25 mouse cellular contexts compared by ENCODE assay signal in genomic region chr12:85157797-85158460, GRCm38 (mm10). TPM values are rescaled to one million over a fixed set of nuclear protein-coding genes. Genes with fewer than 3 reads are reported as not detected.
DNase-seq lines count a peak whose midpoint lies in the region; ATAC-seq and TF ChIP-seq lines count a peak whose summit lies in the region.
"Had no signal": no experiment of that assay in that cellular context is flagged by ENCODE, and none has a peak within 500 bp of the region (broad histone marks: within the 10 kb centered on the region; RNA-seq: fewer than 3 reads in every experiment).

No protein-coding gene starts in this region.

- DNase-seq in embryonic facial prominence, embryonic 14.5 days (ENCODE audit: low spot score): peak; percentile 67
- no peak for DNase-seq in embryonic facial prominence, embryonic 10.5 days (ENCODE audit: low spot score)
- peak; percentile 95 for DNase-seq in heart, adult 11 months
- no peak for DNase-seq in heart, postnatal 25 days (ENCODE audit: low spot score)
- DNase-seq in layer of hippocampus, adult 2 months (ENCODE audit: low spot score in 2 of 2): no peak
- DNase-seq in layer of hippocampus, postnatal 25 days (ENCODE audit: extremely low spot score in 1 of 2, low spot score in 1 of 2): no peak
- DNase-seq: adrenal gland, adult 8-10 months; adrenal gland, postnatal 14 days; adrenal gland, postnatal 36 days; B cell, adult 2 months; cerebellum, adult 11-12 months; cerebellum, adult 2 months; cerebellum, adult 9-10 months; cerebellum, postnatal 25 days had no signal

- no peak overlapping the region for H3K4me3 ChIP-seq in embryonic facial prominence, embryonic 14.5 days (ENCODE audit: low read depth, low read length)
- no peak overlapping the region for H3K4me3 ChIP-seq in embryonic facial prominence, embryonic 10.5 days
- H3K4me3 ChIP-seq in layer of hippocampus, adult 2 months: no peak overlapping the region
- H3K4me3 ChIP-seq in embryonic facial prominence, embryonic 15.5 days (replicated peaks): no peak overlapping the region
- H3K4me3 ChIP-seq: embryonic facial prominence, embryonic 13.5 days; erythroblast, embryonic 14.5 days; forebrain, embryonic 10.5 days; forebrain, embryonic 12.5 days had no signal

- no peak overlapping the region for H3K27ac ChIP-seq in embryonic facial prominence, embryonic 14.5 days (replicated peaks; ENCODE audit: low read depth, low read length)
- no peak overlapping the region for H3K27ac ChIP-seq in embryonic facial prominence, embryonic 10.5 days (replicated peaks)
- peak overlapping the region; percentile 14; the same call in 1 of the 2 replicates for H3K27ac ChIP-seq in layer of hippocampus, adult 2 months
- 0 out of 2 replicates have a peak overlapping the region, but pooled peaks have one; percentile 13 for H3K27ac ChIP-seq in embryonic facial prominence, embryonic 15.5 days (replicated peaks)
- H3K27ac ChIP-seq: embryonic facial prominence, embryonic 13.5 days; forebrain, embryonic 10.5 days; forebrain, embryonic 12.5 days had no signal

- 80% methylated on average over 14 of the region's 14 CpGs for WGBS in embryonic facial prominence, embryonic 14.5 days
- 91% methylated on average over 14 of the region's 14 CpGs for WGBS in embryonic facial prominence, embryonic 10.5 days
- WGBS in embryonic facial prominence, embryonic 15.5 days: 76% methylated on average over 14 of the region's 14 CpGs

- no peaks in the 10 kb centered on the region for H3K9me3 ChIP-seq in embryonic facial prominence, embryonic 14.5 days (ENCODE audit: control insufficient read depth, low read length)
- H3K9me3 ChIP-seq in embryonic facial prominence, embryonic 10.5 days: no peaks in the 10 kb centered on the region
- no peaks in the 10 kb centered on the region for H3K9me3 ChIP-seq in embryonic facial prominence, embryonic 15.5 days (replicated peaks)
- H3K9me3 ChIP-seq: embryonic facial prominence, embryonic 13.5 days; forebrain, embryonic 10.5 days; forebrain, embryonic 12.5 days; G1E had no signal

- H3K4me1 ChIP-seq in embryonic facial prominence, embryonic 14.5 days (ENCODE audit: control insufficient read depth, insufficient read depth, low read length): no peaks in the 10 kb centered on the region
- H3K4me1 ChIP-seq in embryonic facial prominence, embryonic 10.5 days: 0 out of 2 replicates have a peak, but pooled peaks cover 2% of the 10 kb centered on the region
- H3K4me1 ChIP-seq in embryonic facial prominence, embryonic 15.5 days: peaks cover 8% of the 10 kb centered on the region
- H3K4me1 ChIP-seq: forebrain, embryonic 10.5 days; forebrain, embryonic 12.5 days had no signal

- ATAC-seq in embryonic facial prominence, embryonic 14.5 days (ENCODE audit: low read depth): 0 out of 2 replicates have a peak, but pooled peaks have one; percentile 26
- 0 out of 2 replicates have a peak, but pooled peaks have one; percentile 51 for ATAC-seq in embryonic facial prominence, embryonic 15.5 days (ENCODE audit: insufficient number of reproducible peaks, low FRiP score, low TSS enrichment, low read depth)
- ATAC-seq: activated CD4-positive, CD25-positive, alpha-beta regulatory T cell, adult 4 months; CD4-positive, CD25-positive, alpha-beta regulatory T cell, adult 4 months; forebrain, embryonic 14.5 days; forebrain, embryonic 16.5 days; Patski had no signal

- H3K36me3 ChIP-seq in embryonic facial prominence, embryonic 14.5 days (ENCODE audit: control insufficient read depth, insufficient read depth, low read length): no peaks in the 10 kb centered on the region
- no peaks in the 10 kb centered on the region for H3K36me3 ChIP-seq in embryonic facial prominence, embryonic 10.5 days (replicated peaks)
- no peaks in the 10 kb centered on the region for H3K36me3 ChIP-seq in embryonic facial prominence, embryonic 15.5 days
- H3K36me3 ChIP-seq: embryonic facial prominence, embryonic 13.5 days; forebrain, embryonic 10.5 days; forebrain, embryonic 12.5 days; G1E had no signal

- H3K9ac ChIP-seq in embryonic facial prominence, embryonic 14.5 days (ENCODE audit: low read depth, low read length): no peak overlapping the region
- H3K9ac ChIP-seq in embryonic facial prominence, embryonic 15.5 days: no peak overlapping the region
- H3K9ac ChIP-seq: embryonic facial prominence, embryonic 13.5 days; forebrain, embryonic 12.5 days had no signal

- intact Hi-C loops in heart, postnatal 25 days (cut with DNase I): no loop called here

- no peak for TF ChIP-seq CTCF in layer of hippocampus, adult 2 months (conservative IDR thresholded peaks at IDR 0.05)

- H3K27me3 ChIP-seq in embryonic facial prominence, embryonic 14.5 days (replicated peaks; ENCODE audit: control insufficient read depth, insufficient read depth, low read length): no peaks in the 10 kb centered on the region
- no peaks in the 10 kb centered on the region for H3K27me3 ChIP-seq in embryonic facial prominence, embryonic 10.5 days (replicated peaks; ENCODE audit: low read depth, poor library complexity, severe bottlenecking)
- H3K27me3 ChIP-seq in embryonic facial prominence, embryonic 15.5 days: no peaks in the 10 kb centered on the region
- H3K27me3 ChIP-seq: Patski had no signal

- no peak overlapping the region for H3K4me2 ChIP-seq in embryonic facial prominence, embryonic 14.5 days (ENCODE audit: low read depth, low read length)
- no peak overlapping the region for H3K4me2 ChIP-seq in embryonic facial prominence, embryonic 15.5 days (replicated peaks)
- H3K4me2 ChIP-seq: embryonic facial prominence, embryonic 13.5 days; forebrain, embryonic 12.5 days had no signal

RNA-seq across cellular contexts. Expression of gene Rps6kl1, which starts 6.9 kb away (rescaled TPM):
- 1.5 and 1.8 TPM in 2 replicates for polyA plus RNA-seq in embryonic facial prominence, embryonic 14.5 days (2014; fragmentation: Nextera tagmentation; extraction: Ambion mirVana)
- polyA plus RNA-seq in embryonic facial prominence, embryonic 10.5 days (2016; fragmentation: Nextera tagmentation; extraction: Ambion mirVana): 2.0 and 2.2 TPM in 2 replicates
- total RNA-seq in heart, postnatal 25 days (2021): 1 to 10 TPM; 2.6 to 4.3 TPM
- 10 to 100 TPM; 39.0 to 40.0 TPM for total RNA-seq in layer of hippocampus, adult 2 months (2021)
- total RNA-seq in layer of hippocampus, postnatal 25 days (2021): 10 to 100 TPM; 39.9 to 40.7 TPM
- 0.69 and 1.1 TPM in 2 replicates for polyA plus RNA-seq in embryonic facial prominence, embryonic 15.5 days (2015; fragmentation: Nextera tagmentation; extraction: Ambion mirVana)

RNA-seq across cellular contexts. Expression of gene Pgf, which starts 19.7 kb away (rescaled TPM):
- polyA plus RNA-seq in embryonic facial prominence, embryonic 14.5 days (2014; fragmentation: Nextera tagmentation; extraction: Ambion mirVana): 18.0 and 20.2 TPM in 2 replicates
- 9.3 and 9.8 TPM in 2 replicates for polyA plus RNA-seq in embryonic facial prominence, embryonic 10.5 days (2016; fragmentation: Nextera tagmentation; extraction: Ambion mirVana)
- 1 to 10 TPM; 3.3 to 4.4 TPM for total RNA-seq in heart, postnatal 25 days (2021)
- 1 to 10 TPM; 4.7 to 5.2 TPM for total RNA-seq in layer of hippocampus, adult 2 months (2021)
- total RNA-seq in layer of hippocampus, postnatal 25 days (2021): 1 to 10 TPM; 5.4 TPM
- 15.3 and 15.9 TPM in 2 replicates for polyA plus RNA-seq in embryonic facial prominence, embryonic 15.5 days (2015; fragmentation: Nextera tagmentation; extraction: Ambion mirVana)
- polyA plus RNA-seq: activated CD4-positive, CD25-positive, alpha-beta regulatory T cell, adult 4 months; CD4-positive, CD25-positive, alpha-beta regulatory T cell, adult 4 months; erythroblast, embryonic 14.5 days; G1E had no signal

RNA-seq across cellular contexts. Expression of gene Dlst, which starts 47.3 kb away (rescaled TPM):
- 110 and 112 TPM in 2 replicates for polyA plus RNA-seq in embryonic facial prominence, embryonic 14.5 days (2014; fragmentation: Nextera tagmentation; extraction: Ambion mirVana)
- 106 TPM in 2 replicates for polyA plus RNA-seq in embryonic facial prominence, embryonic 10.5 days (2016; fragmentation: Nextera tagmentation; extraction: Ambion mirVana)
- 100 to 1,000 TPM; 830 to 838 TPM for total RNA-seq in heart, postnatal 25 days (2021)
- 100 to 1,000 TPM; 145 to 155 TPM for total RNA-seq in layer of hippocampus, adult 2 months (2021)
- 100 to 1,000 TPM; 144 to 153 TPM for total RNA-seq in layer of hippocampus, postnatal 25 days (2021)
- 105 and 106 TPM in 2 replicates for polyA plus RNA-seq in embryonic facial prominence, embryonic 15.5 days (2015; fragmentation: Nextera tagmentation; extraction: Ambion mirVana)

RNA-seq across cellular contexts. Expression of gene Prox2, which starts 47.4 kb away (rescaled TPM):
- 2.9 and 3.9 TPM in 2 replicates for polyA plus RNA-seq in embryonic facial prominence, embryonic 14.5 days (2014; fragmentation: Nextera tagmentation; extraction: Ambion mirVana)
- 2.9 and 3.7 TPM in 2 replicates for polyA plus RNA-seq in embryonic facial prominence, embryonic 10.5 days (2016; fragmentation: Nextera tagmentation; extraction: Ambion mirVana)
- 1 to 10 TPM; 1.5 to 1.8 TPM for total RNA-seq in heart, postnatal 25 days (2021)
- total RNA-seq in layer of hippocampus, adult 2 months (2021): 1 to 10 TPM; 2.0 to 2.2 TPM
- total RNA-seq in layer of hippocampus, postnatal 25 days (2021): 1 to 10 TPM; 1.5 to 2.2 TPM
- polyA plus RNA-seq in embryonic facial prominence, embryonic 15.5 days (2015; fragmentation: Nextera tagmentation; extraction: Ambion mirVana): 3.1 and 4.0 TPM in 2 replicates

Comparison
In these comparisons a context has a peak if more than half of its experiments do, and no peak if none do; other contexts are left out.
1. DNase-seq: peak in embryonic facial prominence, embryonic 14.5 days (single experiment) and heart, adult 11 months (single experiment); none in embryonic facial prominence, embryonic 10.5 days (single experiment), heart, postnatal 25 days (single experiment), layer of hippocampus, adult 2 months (0 of 2) and layer of hippocampus, postnatal 25 days (0 of 2).
2. H3K27ac ChIP-seq: peak in layer of hippocampus, adult 2 months (single experiment) and embryonic facial prominence, embryonic 15.5 days (single experiment); none in embryonic facial prominence, embryonic 14.5 days (single experiment) and embryonic facial prominence, embryonic 10.5 days (single experiment).
3. RNA of gene Rps6kl1, which starts 6.9 kb away (total RNA-seq): 39.9 to 40.7 TPM in layer of hippocampus, postnatal 25 days and 39.0 to 40.0 TPM in layer of hippocampus, adult 2 months; 2.6 to 4.3 TPM in heart, postnatal 25 days; every median in the first group is over 4 times any median in the second.
4. RNA of gene Dlst, which starts 47.3 kb away (total RNA-seq): 830 to 838 TPM in heart, postnatal 25 days; 145 to 155 TPM in layer of hippocampus, adult 2 months and 144 to 153 TPM in layer of hippocampus, postnatal 25 days; every median in the first group is over 4 times any median in the second.